Mouse (Mus musculus) layer of hippocampus, adult 9-10 months (tissue): ENCODE results near the gene Txnrd2.

ENCODE experiments used
- DNase-seq: peaks from one replicate; pipeline ENCODE4 v3.0.0; 2022; ENCODE audit warnings: low spot score

The Txnrd2 gene

GRCm38 (mm10) chr16:18486126-18486525 lies 59.9 kb downstream of the Txnrd2 start:
- no peak for DNase-seq

- no peak for DNase-seq
These were observed 64.1 kb downstream of the Txnrd2 start for GRCm38 (mm10) chr16:18490281-18490680.

- DNase-seq: no peak
These were observed 64.7 kb downstream of the Txnrd2 start for GRCm38 (mm10) chr16:18490894-18491293.

- DNase-seq: peak; percentile 45
These were observed 71.8 kb downstream of the Txnrd2 start for GRCm38 (mm10) chr16:18497865-18498515.

GRCm38 (mm10) chr16:18498558-18498990 lies 72.4 kb downstream of the Txnrd2 start, which contains the start of the genes Gnb1l and Rtl10:
TSS of gene Gnb1l (plus strand) at chr16:18498713.
TSS of gene Rtl10 (plus strand) at chr16:18498901.
- DNase-seq: peak; percentile 75

GRCm38 (mm10) chr16:18498996-18499395 lies 72.8 kb downstream of the Txnrd2 start:
- no peak for DNase-seq

GRCm38 (mm10) chr16:18501531-18501930 lies 75.3 kb downstream of the Txnrd2 start:
- DNase-seq: no peak

- DNase-seq: no peak
These were observed 77.6 kb downstream of the Txnrd2 start for GRCm38 (mm10) chr16:18503566-18504342.

GRCm38 (mm10) chr16:18506524-18507199 lies 80.5 kb downstream of the Txnrd2 start:
- DNase-seq: no peak

- DNase-seq: no peak
These were observed 81.0 kb downstream of the Txnrd2 start for GRCm38 (mm10) chr16:18507200-18507549.

GRCm38 (mm10) chr16:18511741-18512140 lies 85.6 kb downstream of the Txnrd2 start:
- DNase-seq: no peak

- no peak for DNase-seq
These were observed 87.3 kb downstream of the Txnrd2 start for GRCm38 (mm10) chr16:18513508-18513907.

GRCm38 (mm10) chr16:18518091-18518490 lies 91.9 kb downstream of the Txnrd2 start:
- DNase-seq: no peak

- DNase-seq: no peak
These were observed 97.5 kb downstream of the Txnrd2 start for GRCm38 (mm10) chr16:18523563-18524245.

GRCm38 (mm10) chr16:18528656-18529055 lies 102.5 kb downstream of the Txnrd2 start:
- DNase-seq: no peak
